In genomic region chr15:65579353-65579752, GRCm38 (mm10) we compare ENCODE assay signal across 25 mouse cellular contexts.
"Had no signal": no experiment of that assay in that cellular context is flagged by ENCODE, and none has a peak within 500 bp of the region (broad histone marks: within the 10 kb centered on the region; RNA-seq: fewer than 3 reads in every experiment).

No protein-coding gene starts in this region.

- H3K9me3 ChIP-seq: heart, embryonic 10.5 days; heart, embryonic 12.5 days; hindbrain, embryonic 10.5 days; hindbrain, embryonic 12.5 days; intestine, embryonic 15.5 days; limb, embryonic 13.5 days; limb, embryonic 15.5 days; liver, embryonic 12.5 days had no signal

- H3K27ac ChIP-seq: gastrocnemius, adult 2 months; heart, embryonic 10.5 days; hindbrain, embryonic 10.5 days; hindbrain, embryonic 12.5 days; hindbrain, embryonic 14.5 days; intestine, embryonic 15.5 days; layer of hippocampus, adult 2 months; limb, embryonic 13.5 days; limb, embryonic 15.5 days; liver, embryonic 12.5 days; liver, embryonic 14.5 days had no signal

- H3K4me3 ChIP-seq: gastrocnemius, adult 2 months; heart, embryonic 10.5 days; heart, embryonic 12.5 days; hindbrain, embryonic 10.5 days; hindbrain, embryonic 12.5 days; intestine, embryonic 15.5 days; layer of hippocampus, adult 2 months; limb, embryonic 13.5 days; limb, embryonic 15.5 days; liver, embryonic 12.5 days had no signal

- ATAC-seq: hindbrain, embryonic 16.5 days; inflammation-experienced regulatory T-cells, adult 6 months; intestine, embryonic 15.5 days; intestine, postnatal 0 days; liver, embryonic 12.5 days had no signal

- H3K36me3 ChIP-seq: heart, embryonic 10.5 days; heart, embryonic 12.5 days; hindbrain, embryonic 10.5 days; hindbrain, embryonic 12.5 days; intestine, embryonic 15.5 days; limb, embryonic 13.5 days; limb, embryonic 15.5 days; liver, embryonic 12.5 days had no signal

- DNase-seq: gastrocnemius, adult 2 months; gastrocnemius, postnatal 10 days; gastrocnemius, postnatal 25 days; heart, adult 18-20 months; heart, postnatal 10 days; heart, postnatal 4 days; kidney, adult 18-20 months; kidney, adult 8-10 months; kidney, postnatal 25 days; kidney, postnatal 4 days; left cerebral cortex, postnatal 4 days had no signal

- H3K27me3 ChIP-seq: heart, embryonic 12.5 days; hindbrain, embryonic 12.5 days; intestine, embryonic 15.5 days; limb, embryonic 13.5 days; limb, embryonic 15.5 days; liver, embryonic 12.5 days had no signal

- H3K4me1 ChIP-seq: heart, embryonic 10.5 days; heart, embryonic 12.5 days; hindbrain, embryonic 10.5 days; hindbrain, embryonic 12.5 days; intestine, embryonic 15.5 days; limb, embryonic 13.5 days; limb, embryonic 15.5 days; liver, embryonic 12.5 days had no signal

- H3K9ac ChIP-seq: heart, embryonic 12.5 days; hindbrain, embryonic 12.5 days; hindbrain, embryonic 14.5 days; intestine, embryonic 15.5 days; limb, embryonic 13.5 days; limb, embryonic 15.5 days; liver, embryonic 12.5 days; liver, embryonic 14.5 days had no signal

- H3K4me2 ChIP-seq: heart, embryonic 12.5 days; hindbrain, embryonic 12.5 days; hindbrain, embryonic 14.5 days; intestine, embryonic 15.5 days; limb, embryonic 13.5 days; limb, embryonic 15.5 days; liver, embryonic 12.5 days had no signal
